Mouse (Mus musculus) retina, postnatal 7 days (tissue): ENCODE measurements around the gene Atp6v0e2.

Experiments
- DNase-seq: peaks from one replicate; pipeline ENCODE4 v3.0.0-alpha.2; 2012; ENCODE audit warnings: low read depth, low spot score

Gene Atp6v0e2

GRCm38 (mm10) chr6:48573280-48573679, 35.9 kb downstream of the Atp6v0e2 start:
- DNase-seq = no peak

GRCm38 (mm10) chr6:48573981-48574380, 36.6 kb downstream of the Atp6v0e2 start:
- DNase-seq = no peak

GRCm38 (mm10) chr6:48578736-48579135, 41.3 kb downstream of the Atp6v0e2 start:
- no peak for DNase-seq

GRCm38 (mm10) chr6:48579215-48579648, 41.8 kb downstream of the Atp6v0e2 start:
- DNase-seq = no peak

- DNase-seq = no peak
Observed at GRCm38 (mm10) chr6:48581257-48581656, 43.8 kb downstream of the Atp6v0e2 start.

- DNase-seq = peak; percentile 47
Observed at GRCm38 (mm10) chr6:48582037-48582436, 44.6 kb downstream of the Atp6v0e2 start.

- DNase-seq = no peak
Observed at GRCm38 (mm10) chr6:48589194-48589750, 51.9 kb downstream of the Atp6v0e2 start, which contains the start of gene Gm45021. TSS of gene Gm45021 (plus strand) at chr6:48589610.
